Mouse (Mus musculus): ENCODE results near the gene Hdgfl3.

GRCm38 (mm10) chr7:81867231-81867930, 66.9 kb downstream of the Hdgfl3 start:
- TF ChIP-seq TCF3 (IDR thresholded peaks at IDR 0.05; ENCODE audit: insufficient read length, low read depth) (no peak), POLR2A (IDR thresholded peaks at IDR 0.05; ENCODE audit: insufficient read length, low read depth) (no peak), MYOG (IDR thresholded peaks at IDR 0.05; ENCODE audit: control insufficient read depth in 1 of 3, insufficient read depth in 1 of 3, insufficient read length in 2 of 3, low read depth in 2 of 3) (no peak), E2F4 (IDR thresholded peaks at IDR 0.05; ENCODE audit: insufficient read depth) (no peak), POLR2AphosphoS2 (IDR thresholded peaks at IDR 0.05; ENCODE audit: insufficient read length, low read depth) (no peak), TCF12 (IDR thresholded peaks at IDR 0.05; ENCODE audit: insufficient read depth, poor library complexity, severe bottlenecking) (no peak), MAX (IDR thresholded peaks at IDR 0.05; ENCODE audit: low read depth) (no peak), CEBPB (IDR thresholded peaks at IDR 0.05; ENCODE audit: insufficient read depth, poor library complexity, severe bottlenecking) (no peak), USF1 (IDR thresholded peaks at IDR 0.05; ENCODE audit: low read depth) (no peak), MYOD1 (IDR thresholded peaks at IDR 0.05; ENCODE audit: control insufficient read depth in 1 of 3, insufficient read length in 2 of 3, low read depth in 2 of 3) (no peak), REST (IDR thresholded peaks at IDR 0.05; ENCODE audit: insufficient read depth, insufficient read length) (no peak), SRF (IDR thresholded peaks at IDR 0.05; ENCODE audit: control insufficient read depth, insufficient read length, low read depth) (no peak)

All from myocyte (in vitro differentiated cells).